In genomic region chr8:4258233-4258632, GRCm38 (mm10) we compare ENCODE assay signal across 8 mouse cellular contexts. TPM values are rescaled to one million over a fixed set of nuclear protein-coding genes. Genes with fewer than 3 reads are reported as not detected.
DNase-seq lines count a peak whose midpoint lies in the region; ATAC-seq lines count a peak whose summit lies in the region.

No protein-coding gene starts in this region.

- no peaks in the 10 kb centered on the region for H3K9me3 ChIP-seq in embryonic facial prominence, embryonic 15.5 days (replicated peaks)
- H3K9me3 ChIP-seq in heart, embryonic 13.5 days: no peaks in the 10 kb centered on the region
- no peaks in the 10 kb centered on the region for H3K9me3 ChIP-seq in liver, embryonic 16.5 days (replicated peaks; ENCODE audit: control insufficient read depth, low read length)
- no peaks in the 10 kb centered on the region for H3K9me3 ChIP-seq in neural tube, embryonic 11.5 days (ENCODE audit: control insufficient read depth, low read length)
- H3K9me3 ChIP-seq in stomach, embryonic 16.5 days (replicated peaks; ENCODE audit: control insufficient read depth, low read length): no peaks in the 10 kb centered on the region

- DNase-seq in CD4-positive, CD25-positive, alpha-beta regulatory T cell, adult 2 months (ENCODE audit: low read depth, low spot score): peak; percentile 83
- DNase-seq in adrenal gland, postnatal 4 days (ENCODE audit: low spot score in 2 of 2): peak; percentile 53 to 72
- peak; percentile 87 for DNase-seq in kidney, postnatal 10 days
- DNase-seq in neural tube, embryonic 11.5 days (ENCODE audit: low spot score): peak; percentile 89

- peak overlapping the region; percentile 57 for H3K9ac ChIP-seq in embryonic facial prominence, embryonic 15.5 days
- H3K9ac ChIP-seq in heart, embryonic 13.5 days: peak overlapping the region; percentile 90
- H3K9ac ChIP-seq in liver, embryonic 16.5 days (ENCODE audit: low read depth, low read length): peak overlapping the region; percentile 60
- peak overlapping the region; percentile 97 for H3K9ac ChIP-seq in neural tube, embryonic 11.5 days (ENCODE audit: low read length)
- H3K9ac ChIP-seq in stomach, embryonic 16.5 days (ENCODE audit: low read length): peak overlapping the region; percentile 80

- 3% methylated on average over 35 of the region's 35 CpGs for WGBS in embryonic facial prominence, embryonic 15.5 days
- 3% methylated on average over 35 of the region's 35 CpGs for WGBS in heart, embryonic 13.5 days
- WGBS in liver, embryonic 16.5 days (ENCODE audit: insufficient replicate concordance): 2% methylated on average over 35 of the region's 35 CpGs
- WGBS in neural tube, embryonic 11.5 days: 2% methylated on average over 35 of the region's 35 CpGs
- WGBS in stomach, embryonic 16.5 days: 3% methylated on average over 33 of the region's 35 CpGs

- H3K4me2 ChIP-seq in embryonic facial prominence, embryonic 15.5 days (replicated peaks): peak overlapping the region; percentile 87
- peak overlapping the region; percentile 95 for H3K4me2 ChIP-seq in heart, embryonic 13.5 days
- peak overlapping the region; percentile 100 for H3K4me2 ChIP-seq in liver, embryonic 16.5 days (ENCODE audit: low read depth, low read length)
- H3K4me2 ChIP-seq in neural tube, embryonic 11.5 days (ENCODE audit: low read depth): peak overlapping the region; percentile 72
- H3K4me2 ChIP-seq in stomach, embryonic 16.5 days (ENCODE audit: low read depth, low read length): peak overlapping the region; percentile 91

- H3K27me3 ChIP-seq in embryonic facial prominence, embryonic 15.5 days: no peaks in the 10 kb centered on the region
- H3K27me3 ChIP-seq in heart, embryonic 13.5 days (replicated peaks): no peaks in the 10 kb centered on the region
- H3K27me3 ChIP-seq in liver, embryonic 16.5 days (ENCODE audit: control insufficient read depth, insufficient read depth, low read depth, low read length): no peaks in the 10 kb centered on the region
- H3K27me3 ChIP-seq in neural tube, embryonic 11.5 days (ENCODE audit: control insufficient read depth, insufficient read depth, low read length): no peaks in the 10 kb centered on the region
- H3K27me3 ChIP-seq in stomach, embryonic 16.5 days (ENCODE audit: control insufficient read depth, insufficient read depth, low read length): no peaks in the 10 kb centered on the region

- peaks cover 57% of the 10 kb centered on the region for H3K36me3 ChIP-seq in embryonic facial prominence, embryonic 15.5 days
- H3K36me3 ChIP-seq in heart, embryonic 13.5 days: peaks cover 65% of the 10 kb centered on the region
- H3K36me3 ChIP-seq in liver, embryonic 16.5 days (ENCODE audit: control insufficient read depth, insufficient read depth): peaks cover 5% of the 10 kb centered on the region
- peaks cover 5% of the 10 kb centered on the region for H3K36me3 ChIP-seq in neural tube, embryonic 11.5 days (ENCODE audit: control insufficient read depth, insufficient read depth, low read length)
- H3K36me3 ChIP-seq in stomach, embryonic 16.5 days (ENCODE audit: control insufficient read depth, insufficient read depth, low read length): peaks cover 9% of the 10 kb centered on the region

- peak; percentile 59 for ATAC-seq in embryonic facial prominence, embryonic 15.5 days (ENCODE audit: insufficient number of reproducible peaks, low FRiP score, low TSS enrichment, low read depth)
- peak; percentile 7; the same call in 1 of the 2 replicates for ATAC-seq in heart, embryonic 13.5 days (ENCODE audit: extremely low read depth, insufficient number of reproducible peaks, low FRiP score, low TSS enrichment)
- ATAC-seq in liver, embryonic 16.5 days (ENCODE audit: low read depth): peak; percentile 37
- peak; percentile 79 for ATAC-seq in neural tube, embryonic 11.5 days (ENCODE audit: insufficient read depth, low FRiP score, low TSS enrichment)
- peak; percentile 48 for ATAC-seq in stomach, embryonic 16.5 days (ENCODE audit: insufficient read depth, low FRiP score)

- H3K27ac ChIP-seq in embryonic facial prominence, embryonic 15.5 days (replicated peaks): peak overlapping the region; percentile 83
- peak overlapping the region; percentile 67 for H3K27ac ChIP-seq in heart, embryonic 13.5 days (replicated peaks)
- H3K27ac ChIP-seq in liver, embryonic 16.5 days (ENCODE audit: low read length): no peak overlapping the region
- H3K27ac ChIP-seq in neural tube, embryonic 11.5 days (ENCODE audit: low read depth, low read length): peak overlapping the region; percentile 93
- peak overlapping the region; percentile 78 for H3K27ac ChIP-seq in stomach, embryonic 16.5 days (ENCODE audit: low read length)

- peaks cover 36% of the 10 kb centered on the region for H3K4me1 ChIP-seq in embryonic facial prominence, embryonic 15.5 days
- peaks cover 39% of the 10 kb centered on the region for H3K4me1 ChIP-seq in heart, embryonic 13.5 days
- peaks cover 22% of the 10 kb centered on the region for H3K4me1 ChIP-seq in liver, embryonic 16.5 days (ENCODE audit: control insufficient read depth, low read depth, low read length)
- H3K4me1 ChIP-seq in neural tube, embryonic 11.5 days (ENCODE audit: control insufficient read depth, insufficient read depth, low read length): peaks cover 22% of the 10 kb centered on the region
- H3K4me1 ChIP-seq in stomach, embryonic 16.5 days (ENCODE audit: control insufficient read depth, insufficient read depth, low read length): peaks cover 21% of the 10 kb centered on the region

- H3K4me3 ChIP-seq in embryonic facial prominence, embryonic 15.5 days (replicated peaks): peak overlapping the region; percentile 74
- peak overlapping the region; percentile 88 for H3K4me3 ChIP-seq in heart, embryonic 13.5 days
- H3K4me3 ChIP-seq in liver, embryonic 16.5 days (ENCODE audit: low read depth, low read length): peak overlapping the region; percentile 67
- peak overlapping the region; percentile 91 for H3K4me3 ChIP-seq in neural tube, embryonic 11.5 days (ENCODE audit: low read depth, low read length)
- H3K4me3 ChIP-seq in stomach, embryonic 16.5 days (replicated peaks; ENCODE audit: low read length): peak overlapping the region; percentile 79

RNA-seq across cellular contexts. Expression of gene Ctxn1, which starts 0.8 kb away (rescaled TPM):
- 10 to 100 TPM; 25.9 to 42.7 TPM for total RNA-seq in adrenal gland, postnatal 4 days (2021)
- 72.7 and 80.3 TPM in 2 replicates for polyA plus RNA-seq in embryonic facial prominence, embryonic 15.5 days (2015; fragmentation: Nextera tagmentation; extraction: Ambion mirVana)
- 35.1 and 38.4 TPM in 2 replicates for polyA plus RNA-seq in heart, embryonic 13.5 days (2015; fragmentation: Nextera tagmentation; extraction: Ambion mirVana)
- 1.3 and 1.5 TPM in 2 replicates for polyA plus RNA-seq in liver, embryonic 16.5 days (2015; fragmentation: Nextera tagmentation; extraction: Ambion mirVana)
- 140 TPM in 2 replicates for polyA plus RNA-seq in neural tube, embryonic 11.5 days (2014; fragmentation: Nextera tagmentation; extraction: Ambion mirVana)
- polyA plus RNA-seq in stomach, embryonic 16.5 days (2015; fragmentation: Nextera tagmentation; extraction: Ambion mirVana): 65.9 and 67.9 TPM in 2 replicates

RNA-seq across cellular contexts. Expression of gene Snapc2, which starts 5.4 kb away (rescaled TPM):
- total RNA-seq in adrenal gland, postnatal 4 days (2021): 10 to 100 TPM; 35.5 to 37.3 TPM
- polyA plus RNA-seq in embryonic facial prominence, embryonic 15.5 days (2015; fragmentation: Nextera tagmentation; extraction: Ambion mirVana): 58.6 and 59.9 TPM in 2 replicates
- polyA plus RNA-seq in heart, embryonic 13.5 days (2015; fragmentation: Nextera tagmentation; extraction: Ambion mirVana): 39.5 and 42.8 TPM in 2 replicates
- polyA plus RNA-seq in liver, embryonic 16.5 days (2015; fragmentation: Nextera tagmentation; extraction: Ambion mirVana): 14.0 and 14.1 TPM in 2 replicates
- polyA plus RNA-seq in neural tube, embryonic 11.5 days (2014; fragmentation: Nextera tagmentation; extraction: Ambion mirVana): 61.4 and 68.6 TPM in 2 replicates
- polyA plus RNA-seq in stomach, embryonic 16.5 days (2015; fragmentation: Nextera tagmentation; extraction: Ambion mirVana): 41.6 and 41.8 TPM in 2 replicates

RNA-seq across cellular contexts. Expression of gene Tgfbr3l, which starts 10.2 kb away (rescaled TPM):
- 10 to 100 TPM; 42.4 to 49.1 TPM for total RNA-seq in adrenal gland, postnatal 4 days (2021)
- polyA plus RNA-seq in embryonic facial prominence, embryonic 15.5 days (2015; fragmentation: Nextera tagmentation; extraction: Ambion mirVana): 3.6 and 4.2 TPM in 2 replicates
- polyA plus RNA-seq in heart, embryonic 13.5 days (2015; fragmentation: Nextera tagmentation; extraction: Ambion mirVana): 2.2 and 2.5 TPM in 2 replicates
- polyA plus RNA-seq in liver, embryonic 16.5 days (2015; fragmentation: Nextera tagmentation; extraction: Ambion mirVana): 0.82 and 1.1 TPM in 2 replicates
- polyA plus RNA-seq in neural tube, embryonic 11.5 days (2014; fragmentation: Nextera tagmentation; extraction: Ambion mirVana): 2.1 and 2.3 TPM in 2 replicates
- polyA plus RNA-seq in stomach, embryonic 16.5 days (2015; fragmentation: Nextera tagmentation; extraction: Ambion mirVana): 3.0 and 4.9 TPM in 2 replicates

RNA-seq across cellular contexts. Expression of gene Timm44, which starts 17.5 kb away (rescaled TPM):
- total RNA-seq in adrenal gland, postnatal 4 days (2021): 100 to 1,000 TPM; 128 to 140 TPM
- 56.7 and 62.4 TPM in 2 replicates for polyA plus RNA-seq in embryonic facial prominence, embryonic 15.5 days (2015; fragmentation: Nextera tagmentation; extraction: Ambion mirVana)
- 54.4 and 54.9 TPM in 2 replicates for polyA plus RNA-seq in heart, embryonic 13.5 days (2015; fragmentation: Nextera tagmentation; extraction: Ambion mirVana)
- polyA plus RNA-seq in liver, embryonic 16.5 days (2015; fragmentation: Nextera tagmentation; extraction: Ambion mirVana): 28.3 and 30.0 TPM in 2 replicates
- polyA plus RNA-seq in neural tube, embryonic 11.5 days (2014; fragmentation: Nextera tagmentation; extraction: Ambion mirVana): 63.2 and 75.2 TPM in 2 replicates
- polyA plus RNA-seq in stomach, embryonic 16.5 days (2015; fragmentation: Nextera tagmentation; extraction: Ambion mirVana): 64.9 and 67.2 TPM in 2 replicates

RNA-seq across cellular contexts. Expression of gene Gm49320, which starts 19.6 kb away (rescaled TPM):
- total RNA-seq in adrenal gland, postnatal 4 days (2021): 1 to 10 TPM; 4.4 to 6.0 TPM
- 1.1 and 1.4 TPM in 2 replicates for polyA plus RNA-seq in embryonic facial prominence, embryonic 15.5 days (2015; fragmentation: Nextera tagmentation; extraction: Ambion mirVana)
- polyA plus RNA-seq in heart, embryonic 13.5 days (2015; fragmentation: Nextera tagmentation; extraction: Ambion mirVana): 0.52 TPM in 1 of 2 replicates, not detected in the other
- polyA plus RNA-seq in liver, embryonic 16.5 days (2015; fragmentation: Nextera tagmentation; extraction: Ambion mirVana): not detected in 2 replicates
- 0.43 and 0.70 TPM in 2 replicates for polyA plus RNA-seq in neural tube, embryonic 11.5 days (2014; fragmentation: Nextera tagmentation; extraction: Ambion mirVana)
- 0.79 TPM in 2 replicates for polyA plus RNA-seq in stomach, embryonic 16.5 days (2015; fragmentation: Nextera tagmentation; extraction: Ambion mirVana)

Comparison
In these comparisons a context has a peak if more than half of its experiments do, and no peak if none do; other contexts are left out.
1. ATAC-seq: peak in every context shown above with its lines; median percentile 79 in neural tube, embryonic 11.5 days; 59 in embryonic facial prominence, embryonic 15.5 days; 48 in stomach, embryonic 16.5 days; 37 in liver, embryonic 16.5 days; 7 in heart, embryonic 13.5 days.
2. RNA of gene Ctxn1, which starts 0.8 kb away (polyA plus RNA-seq): 140 TPM in neural tube, embryonic 11.5 days, 72.7 to 80.3 TPM in embryonic facial prominence, embryonic 15.5 days, 65.9 to 67.9 TPM in stomach, embryonic 16.5 days and 35.1 to 38.4 TPM in heart, embryonic 13.5 days; 1.3 to 1.5 TPM in liver, embryonic 16.5 days; every median in the first group is over 10 times any median in the second.
3. Peak in every context shown above with its lines, with median percentiles within 50 percentile points of each other: DNase-seq, H3K4me2 ChIP-seq, H3K4me3 ChIP-seq and H3K9ac ChIP-seq.